Comparison of ENCODE assay signal across 8 mouse cellular contexts in the genomic region with DNA sequence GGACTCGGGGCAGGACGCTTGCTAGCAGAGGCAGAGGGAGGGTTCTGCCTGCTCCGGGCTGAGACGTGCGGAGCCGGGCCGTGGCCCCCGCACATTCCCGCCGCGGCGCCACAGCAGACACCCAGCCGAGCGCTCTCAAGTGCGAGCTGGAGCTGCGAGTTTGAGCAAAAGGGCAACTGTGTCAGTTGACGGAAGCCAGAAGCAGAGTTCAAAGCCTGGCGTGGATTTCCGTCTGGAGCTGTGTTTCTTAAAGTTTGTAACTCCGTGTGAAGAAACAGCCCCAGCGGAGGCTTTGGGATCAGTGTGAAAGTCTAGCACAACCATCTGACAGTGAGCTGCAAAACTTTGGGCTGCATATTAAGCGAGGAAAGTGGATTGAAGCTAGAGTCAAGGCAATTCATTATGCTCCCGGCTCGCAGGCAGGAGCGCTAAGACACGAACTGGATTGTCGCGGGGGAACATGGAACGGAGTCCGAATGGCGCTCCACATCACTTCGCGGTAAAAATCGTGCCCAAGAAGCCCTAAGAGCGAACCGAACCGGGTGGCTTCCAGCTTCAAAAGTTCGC. TPM values are rescaled to one million over a fixed set of nuclear protein-coding genes. Genes with fewer than 3 reads are reported as not detected.
DNase-seq lines count a peak whose midpoint lies in the region; ATAC-seq lines count a peak whose summit lies in the region.

No protein-coding gene starts in this region.

- no peaks in the 10 kb centered on the region for H3K27me3 ChIP-seq in heart, embryonic 14.5 days (ENCODE audit: control insufficient read depth, insufficient read depth, low read length)
- no peaks in the 10 kb centered on the region for H3K27me3 ChIP-seq in liver, embryonic 13.5 days
- H3K27me3 ChIP-seq in stomach, embryonic 16.5 days (ENCODE audit: control insufficient read depth, insufficient read depth, low read length), result no peaks in the 10 kb centered on the region

- no peaks in the 10 kb centered on the region for H3K9me3 ChIP-seq in heart, embryonic 14.5 days (ENCODE audit: control insufficient read depth, low read length)
- no peaks in the 10 kb centered on the region for H3K9me3 ChIP-seq in liver, embryonic 13.5 days (replicated peaks)
- H3K9me3 ChIP-seq in stomach, embryonic 16.5 days (replicated peaks; ENCODE audit: control insufficient read depth, low read length), result no peaks in the 10 kb centered on the region

- peak overlapping the region; percentile 59 to 69 for H3K4me3 ChIP-seq in heart, embryonic 14.5 days (ENCODE audit: control insufficient read depth in 1 of 2, insufficient read depth in 1 of 2, low read depth in 1 of 2, low read length in 2 of 2)
- peak overlapping the region; percentile 100 for H3K4me3 ChIP-seq in liver, embryonic 13.5 days (replicated peaks)
- H3K4me3 ChIP-seq in stomach, embryonic 16.5 days (replicated peaks; ENCODE audit: low read length), result peak overlapping the region; percentile 74

- peak overlapping the region; percentile 96 for H3K9ac ChIP-seq in heart, embryonic 14.5 days (ENCODE audit: low read length)
- H3K9ac ChIP-seq in liver, embryonic 13.5 days, result peak overlapping the region; percentile 100
- peak overlapping the region; percentile 100 for H3K9ac ChIP-seq in stomach, embryonic 16.5 days (ENCODE audit: low read length)

- DNase-seq in CD8-positive naive resting alpha-beta T cell, adult 2 months (ENCODE audit: low read depth in 2 of 2, low spot score in 2 of 2), result peak; percentile 68 to 79
- DNase-seq in c-Kit-negative CD71-positive TER-119-positive erythroid progenitor cells, embryonic 14.5 days (ENCODE audit: low read depth, low spot score), result peak; percentile 78
- peak; percentile 90 for DNase-seq in fibroblast of lung, adult 2 months (ENCODE audit: low read depth)
- DNase-seq in kidney, postnatal 14 days, result peak; percentile 92
- DNase-seq in liver, embryonic 13.5 days, result peak; percentile 79
- peak; percentile 90 for DNase-seq in neural tube, embryonic 10.5 days (ENCODE audit: extremely low spot score, low spot score)

- ATAC-seq in heart, embryonic 14.5 days (ENCODE audit: insufficient number of reproducible peaks, insufficient read depth, low FRiP score, low read depth), result no peak
- ATAC-seq in liver, embryonic 13.5 days (ENCODE audit: low read depth), result peak; percentile 41
- ATAC-seq in stomach, embryonic 16.5 days (ENCODE audit: insufficient read depth, low FRiP score), result peak; percentile 39; the same call in 1 of the 2 replicates

- H3K36me3 ChIP-seq in heart, embryonic 14.5 days (ENCODE audit: control insufficient read depth, insufficient read depth, low read length), result no peaks in the 10 kb centered on the region
- H3K36me3 ChIP-seq in liver, embryonic 13.5 days, result no peaks in the 10 kb centered on the region
- no peaks in the 10 kb centered on the region for H3K36me3 ChIP-seq in stomach, embryonic 16.5 days (ENCODE audit: control insufficient read depth, insufficient read depth, low read length)

- WGBS in heart, embryonic 14.5 days, result under 1% methylated on average over 38 of the region's 38 CpGs
- under 1% methylated on average over 38 of the region's 38 CpGs for WGBS in liver, embryonic 13.5 days (ENCODE audit: insufficient replicate concordance)
- WGBS in stomach, embryonic 16.5 days, result under 1% methylated on average over 38 of the region's 38 CpGs

- peak overlapping the region; percentile 97 for H3K4me2 ChIP-seq in heart, embryonic 14.5 days (ENCODE audit: low read length)
- H3K4me2 ChIP-seq in liver, embryonic 13.5 days, result peak overlapping the region; percentile 99
- H3K4me2 ChIP-seq in stomach, embryonic 16.5 days (ENCODE audit: low read depth, low read length), result peak overlapping the region; percentile 95

- peak overlapping the region; percentile 99 to 100 for H3K27ac ChIP-seq in heart, embryonic 14.5 days (replicated peaks in 1 of 2; ENCODE audit: control insufficient read depth in 1 of 2, insufficient read depth in 1 of 2, low read depth in 2 of 2, low read length in 2 of 2)
- H3K27ac ChIP-seq in liver, embryonic 13.5 days, result peak overlapping the region; percentile 100
- H3K27ac ChIP-seq in stomach, embryonic 16.5 days (ENCODE audit: low read length), result peak overlapping the region; percentile 100

- H3K4me1 ChIP-seq in heart, embryonic 14.5 days (ENCODE audit: control insufficient read depth in 2 of 2, insufficient read depth in 2 of 2, low read length in 2 of 2), result peaks cover 17% of the 10 kb centered on the region in 2 experiments
- H3K4me1 ChIP-seq in liver, embryonic 13.5 days (replicated peaks), result peaks cover 37% of the 10 kb centered on the region
- H3K4me1 ChIP-seq in stomach, embryonic 16.5 days (ENCODE audit: control insufficient read depth, insufficient read depth, low read length), result peaks cover 20% of the 10 kb centered on the region

RNA-seq across cellular contexts. Expression of a gene that starts 0.8 kb away (rescaled TPM):
- 28.1 and 28.2 TPM in 2 replicates for polyA plus RNA-seq in heart, embryonic 14.5 days (2014; fragmentation: Nextera tagmentation; extraction: Ambion mirVana)
- polyA plus RNA-seq in liver, embryonic 13.5 days (2015; fragmentation: Nextera tagmentation; extraction: Ambion mirVana), result 8.0 and 9.0 TPM in 2 replicates
- 25.0 and 26.1 TPM in 2 replicates for polyA plus RNA-seq in stomach, embryonic 16.5 days (2015; fragmentation: Nextera tagmentation; extraction: Ambion mirVana)
